Mouse (Mus musculus): ENCODE measurements at regions not wholly inside any gene's neighbourhood (a gene's known extent, or its start where the extent isn't known, plus 50 kb on each side); places are given as distances from the start of the nearest gene placed in this dataset.

- TF ChIP-seq MAFK (IDR thresholded peaks at IDR 0.05; ENCODE audit: insufficient read depth, low read depth, low read length): no peak
- TF ChIP-seq CHD2 (IDR thresholded peaks at IDR 0.05; ENCODE audit: low read depth, low read length): no peak
These were observed 74.3 kb upstream of the Exoc4 start for GRCm38 (mm10) chr6:33174616-33175015.
